Mouse (Mus musculus) myocyte (in vitro differentiated cells): ENCODE measurements at regions not wholly inside any gene's neighbourhood (a gene's known extent, or its start where the extent isn't known, plus 50 kb on each side); places are given as distances from the start of the nearest gene placed in this dataset.

ENCODE experiments used
- CEBPB ChIP-seq: IDR thresholded peaks from 2 replicates; pipeline ENCODE4 v1.6.1; 2011; ENCODE audit warnings: mild to moderate bottlenecking, moderate library complexity; ENCODE audit not compliant: poor library complexity, insufficient read depth, severe bottlenecking
- POLR2A ChIP-seq: IDR thresholded peaks from one replicate; pipeline ENCODE4 v1.6.1; 2011; ENCODE audit warnings: low read depth, mild to moderate bottlenecking, control low read depth, moderate library complexity; ENCODE audit not compliant: insufficient read length
- POLR2AphosphoS2 ChIP-seq: IDR thresholded peaks from one replicate; pipeline ENCODE4 v1.6.1; 2011; ENCODE audit warnings: low read depth, control low read depth; ENCODE audit not compliant: insufficient read length
- SRF ChIP-seq: IDR thresholded peaks from one replicate; pipeline ENCODE4 v1.6.1; 2011; ENCODE audit warnings: low read depth; ENCODE audit not compliant: control insufficient read depth, insufficient read length

DNA sequence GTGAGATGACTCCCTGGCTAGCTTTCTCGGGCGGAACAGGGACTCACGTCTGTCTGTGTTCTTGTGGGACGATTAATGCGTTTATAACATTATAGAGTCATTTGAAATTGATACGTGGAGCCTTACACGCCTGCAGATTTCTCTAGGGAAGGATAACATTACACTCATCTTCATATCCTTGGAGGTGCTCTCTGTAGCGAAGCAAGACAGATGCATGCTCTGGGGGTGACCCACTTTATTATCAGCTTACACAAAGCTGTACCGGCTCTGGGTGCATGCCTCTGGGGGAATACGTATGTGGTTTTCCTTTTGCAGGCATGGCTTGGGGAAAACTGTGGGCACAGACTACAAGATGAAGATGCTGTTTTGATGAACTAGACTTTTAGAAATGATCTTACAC lies 159.7 kb downstream of the Stk31 start:
- no peak for TF ChIP-seq POLR2A
- TF ChIP-seq CEBPB = no peak
- TF ChIP-seq SRF = no peak
- TF ChIP-seq POLR2AphosphoS2 = no peak
